Mouse (Mus musculus): ENCODE measurements at regions not wholly inside any gene's neighbourhood (a gene's known extent, or its start where the extent isn't known, plus 50 kb on each side); places are given as distances from the start of the nearest gene placed in this dataset.

- TF ChIP-seq MAFK (IDR thresholded peaks at IDR 0.05; ENCODE audit: insufficient read depth, low read depth, low read length) = no peak
- TF ChIP-seq HCFC1 (IDR thresholded peaks at IDR 0.05; ENCODE audit: borderline replicate concordance, insufficient read depth, low read length) = no peak
- no peak for TF ChIP-seq CHD2 (IDR thresholded peaks at IDR 0.05; ENCODE audit: low read depth, low read length)
- no peak for TF ChIP-seq ZNF384 (IDR thresholded peaks at IDR 0.05; ENCODE audit: low read depth, low read length)
Observed at GRCm38 (mm10) chr4:10723341-10723740, 151.0 kb upstream of the 2610301B20Rik start.
